Mouse (Mus musculus): ENCODE data around the gene 6330409D20Rik. TPM values are rescaled to one million over a fixed set of nuclear protein-coding genes. Genes with fewer than 3 reads are reported as not detected.

The 6330409D20Rik gene
- total RNA-seq, 2 experiments from 2014 or later = not detected

GRCm38 (mm10) chr2:32756674-32757055 is 15.8 kb upstream of the 6330409D20Rik start:
- DNase-seq = no peak

- DNase-seq = no peak
Observed at GRCm38 (mm10) chr2:32752181-32752580, 11.4 kb upstream of the 6330409D20Rik start.

DNA sequence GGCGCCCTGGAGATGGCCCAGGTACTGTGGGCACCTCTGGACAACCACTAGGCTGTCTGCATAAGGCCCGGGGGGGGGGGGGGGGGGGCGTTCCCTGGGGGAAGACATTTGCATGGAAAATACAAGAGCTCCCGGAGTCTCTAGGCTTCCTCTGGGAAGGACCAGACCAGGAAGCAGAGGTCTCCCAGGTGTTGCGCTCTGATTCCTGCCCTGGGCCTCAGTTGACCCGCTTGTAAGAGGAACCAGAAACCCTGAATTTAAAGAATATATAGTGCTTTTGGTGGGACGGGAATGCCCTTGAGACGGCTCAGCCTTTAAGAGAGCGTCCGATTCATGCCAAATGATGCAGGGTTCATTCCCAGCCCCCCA is 10.8 kb upstream of the 6330409D20Rik start:
- DNase-seq = no peak

DNA sequence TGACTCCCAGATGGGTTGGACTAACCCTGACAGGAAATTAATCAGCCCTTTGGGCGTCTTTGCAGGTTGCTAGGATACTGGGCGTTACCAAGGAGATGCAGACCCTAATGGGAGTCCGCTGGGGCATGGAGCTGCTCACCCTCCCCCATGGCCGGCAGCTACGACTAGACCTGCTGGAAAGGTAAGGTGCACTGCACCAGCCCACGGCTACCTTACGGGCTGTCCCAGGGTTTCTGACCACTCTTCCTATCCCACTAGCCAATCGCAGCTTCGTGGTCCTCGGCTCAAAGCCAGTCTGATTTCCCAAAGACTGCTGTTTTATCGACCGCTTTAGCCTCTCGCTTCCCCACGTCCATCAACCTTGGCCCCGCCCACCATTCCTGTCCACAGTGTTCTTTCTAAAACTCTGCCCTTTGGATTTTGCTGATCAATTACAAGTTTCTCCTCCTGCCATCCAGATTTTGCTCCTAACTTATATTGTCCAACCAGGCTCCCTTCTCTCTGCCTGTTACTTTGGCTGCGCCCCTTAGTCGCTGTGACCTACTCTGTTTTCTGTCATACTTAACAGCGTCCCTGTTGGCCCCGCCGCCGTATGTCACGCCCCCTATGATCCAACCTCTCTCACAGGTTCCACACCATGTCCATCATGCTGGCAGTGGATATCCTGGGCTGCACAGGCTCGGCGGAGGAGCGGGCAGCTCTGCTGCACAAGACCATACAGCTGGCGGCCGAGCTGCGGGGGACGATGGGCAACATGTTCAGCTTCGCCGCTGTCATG is 10.3 kb upstream of the 6330409D20Rik start:
- DNase-seq = peak; percentile 59 to 64

- DNase-seq = no peak
Observed at GRCm38 (mm10) chr2:32750199-32750598, 9.4 kb upstream of the 6330409D20Rik start.

DNA sequence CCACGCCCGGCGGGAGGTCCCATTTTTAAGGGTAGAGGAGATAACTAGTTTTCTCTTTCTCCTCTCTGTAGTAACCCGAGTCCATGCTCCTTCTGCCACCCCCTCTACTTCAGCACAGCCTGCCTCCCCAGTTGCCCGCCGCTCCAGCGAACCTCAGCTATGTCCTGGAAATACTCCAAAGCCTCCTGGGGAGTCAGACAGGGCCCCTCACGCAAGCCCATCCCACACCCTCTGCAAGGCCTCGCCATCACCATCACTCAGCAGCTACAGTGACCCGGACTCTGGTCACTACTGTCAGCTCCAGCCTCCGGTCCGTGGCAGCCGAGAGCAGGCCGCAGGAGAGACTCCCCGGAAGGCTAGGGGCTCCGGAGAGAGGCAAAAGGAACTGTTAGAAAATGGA is 8.3 kb upstream of the 6330409D20Rik start:
- DNase-seq = no peak

GRCm38 (mm10) chr2:32744272-32744982 is 3.6 kb upstream of the 6330409D20Rik start:
- DNase-seq = no peak

DNA sequence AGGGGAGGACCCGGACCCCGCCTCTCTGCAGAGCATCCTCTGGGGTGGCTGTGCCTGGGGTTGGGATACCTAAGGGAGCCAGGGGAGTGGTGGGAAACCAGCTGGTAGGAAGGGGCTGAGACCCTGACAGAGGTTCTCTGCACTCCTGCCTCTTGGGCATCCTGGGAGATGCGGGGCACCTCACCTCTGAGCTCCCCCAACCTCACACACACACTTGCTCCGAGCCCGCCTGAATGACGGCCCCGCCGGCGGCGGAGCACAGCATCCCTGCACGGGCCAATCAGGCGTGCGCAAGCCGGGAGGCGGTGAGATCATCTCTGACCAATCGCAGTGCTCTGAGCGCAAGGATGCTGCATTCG is 1.3 kb upstream of the 6330409D20Rik start:
- no peak for DNase-seq

GRCm38 (mm10) chr2:32741273-32742172 is 707 bp upstream of the 6330409D20Rik start:
- DNase-seq = peak in 1 of 2 experiments; percentile 68

DNA sequence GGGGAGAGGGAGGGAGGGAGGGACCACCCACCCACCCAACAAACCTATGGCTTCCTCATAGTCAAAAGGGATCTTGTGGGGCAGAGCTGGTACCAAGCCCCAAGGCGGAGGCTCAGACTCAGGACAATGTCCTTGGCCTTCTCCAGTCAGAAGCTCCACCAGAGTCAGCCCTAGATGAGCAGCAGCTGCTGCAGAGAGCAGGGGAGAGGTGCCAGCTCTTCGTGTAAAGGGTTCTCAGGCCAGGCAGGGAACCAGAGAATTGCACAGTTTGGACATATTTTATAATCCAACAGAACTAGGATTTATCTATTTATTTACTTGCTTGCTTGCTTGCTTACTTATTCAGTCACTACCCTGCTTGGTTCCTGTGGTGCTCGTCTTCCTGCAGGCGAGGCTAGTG is 1.5 kb downstream of the 6330409D20Rik start:
- DNase-seq = no peak

- no peak for DNase-seq
Observed at GRCm38 (mm10) chr2:32737008-32737407, 3.8 kb downstream of the 6330409D20Rik start.

DNA sequence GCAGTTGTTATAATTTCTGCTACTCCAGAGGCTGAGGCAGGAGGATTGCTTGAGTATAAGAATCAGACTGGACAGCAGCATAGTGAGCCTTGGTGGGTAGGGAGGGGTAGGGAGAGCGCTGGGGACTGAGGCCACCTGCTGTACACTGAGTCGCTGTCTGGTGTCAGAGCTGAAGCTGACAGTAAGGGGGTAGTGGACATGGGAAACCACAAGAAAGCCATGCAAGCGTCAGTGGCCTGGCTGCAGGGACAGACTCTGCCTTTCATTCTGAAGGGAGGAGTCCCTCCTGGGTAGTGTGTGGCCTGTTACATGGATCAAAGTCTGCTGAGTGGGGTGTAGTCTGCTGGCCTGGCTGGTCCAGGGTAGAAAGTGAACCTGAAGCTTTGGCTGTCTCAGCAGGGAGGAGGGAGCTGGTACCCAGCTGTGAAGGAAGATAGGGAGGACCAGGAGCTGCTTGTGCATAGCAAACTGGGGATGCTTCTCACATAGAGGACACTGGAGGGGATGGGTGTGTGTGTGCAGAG is 4.4 kb downstream of the 6330409D20Rik start:
- no peak for DNase-seq

DNA sequence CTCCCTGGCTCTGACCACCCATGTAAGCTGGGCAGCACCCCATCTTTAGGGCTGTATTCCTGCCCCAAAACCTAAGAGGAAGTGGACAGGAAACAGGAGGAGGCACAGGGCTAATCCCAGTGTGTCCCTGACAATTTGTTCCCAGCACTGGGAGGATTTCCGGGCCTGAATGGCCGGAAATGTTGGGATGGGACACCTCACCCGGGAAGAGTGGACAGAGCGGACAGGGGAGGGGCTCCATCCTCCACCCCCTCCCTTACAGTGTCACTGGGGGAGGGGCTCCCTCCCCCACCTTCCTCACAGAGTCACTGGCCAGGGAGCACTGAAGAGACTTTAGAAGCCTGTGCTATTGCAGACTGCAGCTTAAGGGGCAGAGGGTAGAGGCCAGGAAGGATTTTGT is 5.9 kb downstream of the 6330409D20Rik start:
- DNase-seq = peak; percentile 78 to 93

- DNase-seq = peak in 1 of 2 experiments; percentile 46
Observed at GRCm38 (mm10) chr2:32734480-32734879, 6.3 kb downstream of the 6330409D20Rik start.

DNA sequence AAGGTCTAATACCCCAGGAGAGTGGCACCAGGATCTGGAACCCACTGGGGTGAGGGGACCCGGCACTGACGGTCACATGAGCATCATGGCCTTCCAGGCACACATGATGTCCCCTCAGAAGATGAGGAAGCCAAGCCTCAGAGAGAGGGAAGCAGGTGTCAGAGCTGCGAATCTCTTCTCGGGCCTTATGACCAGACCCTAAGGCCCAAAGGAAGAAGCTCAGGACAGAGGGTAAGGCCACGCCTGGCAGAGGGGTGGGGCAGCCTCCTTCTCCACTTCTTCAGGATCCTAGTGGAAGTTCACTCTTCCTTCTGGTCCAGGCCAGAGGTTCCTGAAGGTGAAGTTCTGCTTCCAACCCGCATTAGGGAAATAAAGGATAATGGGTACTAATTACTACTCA is 8.1 kb downstream of the 6330409D20Rik start:
- peak in 1 of 2 experiments; percentile 69 for DNase-seq

DNA sequence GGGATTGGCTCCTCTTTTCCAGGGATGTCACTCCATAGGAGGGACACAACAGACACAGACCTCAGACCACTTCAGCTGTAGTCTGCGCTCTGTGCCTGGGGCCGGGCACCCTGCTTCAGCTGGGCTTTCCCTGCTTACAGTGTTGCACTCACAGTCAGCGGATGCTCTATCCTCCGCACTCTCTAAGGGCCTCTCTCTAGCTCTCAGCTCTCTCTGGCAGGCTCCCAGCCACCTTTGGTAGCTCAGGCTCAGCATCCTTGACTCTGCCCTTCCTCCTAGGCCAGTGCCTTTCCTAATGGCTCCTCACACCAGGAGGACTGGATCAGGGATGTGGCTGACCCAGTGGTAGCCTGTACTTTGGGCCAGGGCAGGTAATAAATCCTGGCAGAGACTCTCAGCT is 8.9 kb downstream of the 6330409D20Rik start:
- DNase-seq = no peak

GRCm38 (mm10) chr2:32730854-32731253 is 10.0 kb downstream of the 6330409D20Rik start:
- DNase-seq = no peak

DNA sequence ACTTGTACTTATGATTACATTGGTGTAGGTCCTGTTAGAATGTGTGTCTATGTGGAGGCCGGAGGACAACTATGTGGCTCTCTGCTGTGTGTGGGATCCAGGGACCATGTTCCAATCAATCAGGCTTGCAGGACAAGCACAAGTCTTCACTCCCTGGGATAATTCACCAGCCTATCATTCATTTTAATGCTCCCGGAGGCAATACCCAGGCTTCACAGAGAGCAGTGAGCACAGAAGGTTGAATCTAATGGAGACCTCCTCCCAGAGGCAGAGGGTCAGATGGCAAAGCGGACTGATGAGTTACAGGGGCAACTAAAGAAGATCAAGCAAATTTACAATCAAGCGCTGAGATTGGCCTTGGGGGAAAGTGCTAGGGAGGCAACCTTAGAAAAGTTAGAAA is 11.3 kb downstream of the 6330409D20Rik start:
- no peak for DNase-seq

GRCm38 (mm10) chr2:32728463-32728862 is 12.4 kb downstream of the 6330409D20Rik start:
- DNase-seq = peak; percentile 65 to 91

- DNase-seq = peak; percentile 98 to 99
Observed at GRCm38 (mm10) chr2:32727435-32727834, 13.4 kb downstream of the 6330409D20Rik start.

- DNase-seq = no peak
Observed at GRCm38 (mm10) chr2:32724832-32725790, 15.7 kb downstream of the 6330409D20Rik start.

Measured in heart, adult 18-20 months (tissue).